Mouse (Mus musculus) layer of hippocampus, adult 18-20 months (tissue): ENCODE data around the gene Gm45844. TPM values are rescaled to one million over a fixed set of nuclear protein-coding genes. Genes with fewer than 3 reads are reported as not detected.
"Not testable (repeated sequence)": the region's sequence is repeated elsewhere in the genome, so short reads cannot be mapped to it uniquely, and the experiment has no call there.

ENCODE experiments used
- DNase-seq, 2 experiments: peaks; one replicate each; pipeline ENCODE4 v3.0.0; 2022; ENCODE audit warnings: low spot score in 2 of 2
- long read RNA-seq: library from polyadenylated mRNA; stranded (forward); transcript quantifications from one replicate; pipeline ENCODE4 v2.0.0, GENCODE M21; 2021
- microRNA-seq, 2 experiments: library from miRNA; unstranded; fragments of <30 nt; microRNA quantifications; one replicate each; pipeline ENCODE4 v1.2.0; 2021
- total RNA-seq, 2 experiments: library from RNA; stranded (reverse); gene quantifications; 2 replicates each; pipeline ENCODE4 v1.2.3; 2021

The Gm45844 gene
- 10 to 100 TPM in 1 of 2 experiments, 1 to 10 TPM in 1; 7.1 to 10.4 TPM for total RNA-seq
- long read RNA-seq, partial matches to known transcripts: 0 of 7 reads
- long read RNA-seq, other reads (novel, unspliced or antisense): 6 of 7 reads

- peak; percentile 86 to 96 for DNase-seq
Observed at GRCm38 (mm10) chr7:7277966-7278567, at the start of gene Gm45844. TSS of gene Gm45844 (minus strand) at chr7:7278289.

GRCm38 (mm10) chr7:7295595-7295994, 17.5 kb upstream of the Gm45844 start:
- peak in 1 of 2 experiments; percentile 84 for DNase-seq

- DNase-seq: no peak
Observed at GRCm38 (mm10) chr7:7281383-7281782, 3.3 kb upstream of the Gm45844 start.

- DNase-seq: peak in 1 of 2 experiments; percentile 40
Observed at GRCm38 (mm10) chr7:7277556-7277955, 533 bp downstream of the Gm45844 start.

- DNase-seq: not testable (repeated sequence)
Observed at GRCm38 (mm10) chr7:7247228-7247627, 30.9 kb downstream of the Gm45844 start, which contains the start of gene Vmn2r29. TSS of gene Vmn2r29 (minus strand) at chr7:7247328.

GRCm38 (mm10) chr7:7209313-7210151, 68.6 kb downstream of the Gm45844 start, which contains the start of gene Zfp772:
TSS of gene Zfp772 (minus strand) at chr7:7209998.
- DNase-seq: peak; percentile 29 to 73

GRCm38 (mm10) chr7:7188191-7188942, 89.7 kb downstream of the Gm45844 start:
- peak; percentile 70 to 85 for DNase-seq

- DNase-seq: peak in 1 of 2 experiments; percentile 5
Observed at GRCm38 (mm10) chr7:7187417-7188190, 90.5 kb downstream of the Gm45844 start.

GRCm38 (mm10) chr7:7185897-7186296, 92.2 kb downstream of the Gm45844 start:
- no peak for DNase-seq

- peak; percentile 61 to 84 for DNase-seq
Observed at GRCm38 (mm10) chr7:7171227-7172147, 106.6 kb downstream of the Gm45844 start, which contains the start of gene Zfp418. TSS of gene Zfp418 (plus strand) at chr7:7171330.

Small RNA genes lying within 50 kb of the gene (microRNA-seq; reads per million reads assigned to microRNA genes)
- 8.6 to 9.9 reads per million in 2 experiments for gene Mir5620

Other genes starting within 250 kb of the Gm45844 start
- 10 to 100 TPM; 13.7 to 15.4 TPM for gene Zfp954, start 156.8 kb downstream of the Gm45844 start, total RNA-seq
- 1 to 10 TPM; 2.8 to 2.9 TPM for gene Zfp773, start 141.5 kb downstream of the Gm45844 start, total RNA-seq
- 1 to 10 TPM; 7.6 to 9.4 TPM for gene Zfp418, start 107.0 kb downstream of the Gm45844 start, total RNA-seq
- 1 to 10 TPM; 7.6 to 9.1 TPM for gene Zfp772, start 68.3 kb downstream of the Gm45844 start, total RNA-seq
- 1 to 10 TPM; 1.9 to 2.2 TPM for gene Vmn2r29, start 31.0 kb downstream of the Gm45844 start, total RNA-seq
- gene Clcn4, start 22.6 kb upstream of the Gm45844 start, total RNA-seq: 100 to 1,000 TPM; 122 to 132 TPM
- under 1 TPM; 0.12 to 0.15 TPM for gene Vmn2r30, start 59.3 kb upstream of the Gm45844 start, total RNA-seq
- not detected for gene Gm45783, start 96.3 kb upstream of the Gm45844 start, total RNA-seq
- gene Vmn2r31, start 121.4 kb upstream of the Gm45844 start, total RNA-seq: not detected
- gene Vmn2r32, start 201.7 kb upstream of the Gm45844 start, total RNA-seq: not detected